Mouse (Mus musculus) heart, embryonic 15.5 days (tissue): ENCODE data around the gene Sh3rf1. TPM values are rescaled to one million over a fixed set of nuclear protein-coding genes. Genes with fewer than 3 reads are reported as not detected.

Experiments
- ATAC-seq: fragments of 200-750 bp; cut with Nextera tagmentation; replicated peaks from 2 replicates; pipeline ENCODE4 v1.8.0; 2017; ENCODE audit warnings: low read depth, moderate TSS enrichment; ENCODE audit not compliant: insufficient number of reproducible peaks, insufficient read depth, low FRiP score
- H3K27ac ChIP-seq: fragments of 300-500 bp; sonication (generic); 2 replicates; pipeline ENCODE4 v1.5.1; 2015; ENCODE audit warnings: mild to moderate bottlenecking, inconsistent platforms
- H3K27me3 ChIP-seq: fragments of 300-500 bp; sonication (generic); 2 replicates; pipeline ENCODE4 v1.6.1; 2015; ENCODE audit warnings: inconsistent platforms
- H3K36me3 ChIP-seq: fragments of 300-500 bp; sonication (generic); 2 replicates; pipeline ENCODE4 v1.6.1; 2015; ENCODE audit warnings: mild to moderate bottlenecking, inconsistent platforms
- H3K4me1 ChIP-seq: fragments of 300-500 bp; sonication (generic); replicated peaks from 2 replicates; pipeline ENCODE4 v1.6.1; 2015; ENCODE audit warnings: inconsistent platforms
- H3K4me2 ChIP-seq: fragments of 300-500 bp; sonication (generic); 2 replicates; pipeline ENCODE4 v1.6.1; 2015; ENCODE audit warnings: inconsistent platforms, mild to moderate bottlenecking, moderate library complexity
- H3K4me3 ChIP-seq: fragments of 300-500 bp; sonication (generic); 2 replicates; pipeline ENCODE4 v1.5.1; 2015; ENCODE audit warnings: mild to moderate bottlenecking, inconsistent platforms
- H3K9ac ChIP-seq: fragments of 300-500 bp; sonication (generic); 2 replicates; pipeline ENCODE4 v1.6.1; 2015; ENCODE audit warnings: mild to moderate bottlenecking, inconsistent platforms
- H3K9me3 ChIP-seq: fragments of 300-500 bp; sonication (generic); replicated peaks from 2 replicates; pipeline ENCODE4 v1.6.1; 2016; ENCODE audit warnings: inconsistent platforms
- WGBS: fragments of 180-500 bp; shearing (Covaris S2); methylation state at CpG from one replicate; pipeline ENCODE4 v1.1.7; 2015; ENCODE audit warnings: mixed read lengths; 5-methylcytosine and 5-hydroxymethylcytosine counted together
- polyA plus RNA-seq: library from polyadenylated mRNA; unstranded; fragments of >200 nt; fragmentation: Nextera tagmentation; extraction: Ambion mirVana; gene quantifications from 2 replicates; pipeline ENCODE4 v1.2.1, GENCODE M21; 2015

Sh3rf1 gene
- polyA plus RNA-seq, 1 experiment from 2014 or later: 4.8 TPM

DNA sequence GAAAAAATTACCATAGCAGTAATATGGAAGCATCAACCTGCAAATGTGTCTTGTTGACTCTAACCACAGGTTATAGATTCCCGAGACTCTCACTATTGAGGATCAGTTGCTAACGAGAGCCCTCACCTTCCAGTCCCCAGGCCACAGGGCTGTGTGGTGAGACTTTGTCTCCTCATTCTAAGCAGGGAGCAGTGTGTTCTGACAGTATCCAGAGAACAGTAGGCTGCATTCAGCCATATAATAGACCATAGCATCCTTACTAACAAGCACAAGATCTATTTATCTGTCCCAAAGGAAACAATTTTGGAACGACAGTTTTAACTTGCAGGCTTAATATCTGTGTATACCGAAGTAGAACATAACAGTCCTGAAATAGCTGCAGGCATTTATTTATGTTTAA lies 75.2 kb downstream of the Sh3rf1 start:
- no peak overlapping the region for H3K27ac ChIP-seq
- no peak overlapping the region for H3K4me2 ChIP-seq
- no peak overlapping the region for H3K4me3 ChIP-seq
- no peaks in the 10 kb centered on the region for H3K9me3 ChIP-seq
- H3K36me3 ChIP-seq: no peaks in the 10 kb centered on the region
- H3K9ac ChIP-seq: no peak overlapping the region
- WGBS: 67% methylated on average over 4 of the region's 4 CpGs
- H3K4me1 ChIP-seq: no peaks in the 10 kb centered on the region
- H3K27me3 ChIP-seq: no peaks in the 10 kb centered on the region
- no peak for ATAC-seq

DNA sequence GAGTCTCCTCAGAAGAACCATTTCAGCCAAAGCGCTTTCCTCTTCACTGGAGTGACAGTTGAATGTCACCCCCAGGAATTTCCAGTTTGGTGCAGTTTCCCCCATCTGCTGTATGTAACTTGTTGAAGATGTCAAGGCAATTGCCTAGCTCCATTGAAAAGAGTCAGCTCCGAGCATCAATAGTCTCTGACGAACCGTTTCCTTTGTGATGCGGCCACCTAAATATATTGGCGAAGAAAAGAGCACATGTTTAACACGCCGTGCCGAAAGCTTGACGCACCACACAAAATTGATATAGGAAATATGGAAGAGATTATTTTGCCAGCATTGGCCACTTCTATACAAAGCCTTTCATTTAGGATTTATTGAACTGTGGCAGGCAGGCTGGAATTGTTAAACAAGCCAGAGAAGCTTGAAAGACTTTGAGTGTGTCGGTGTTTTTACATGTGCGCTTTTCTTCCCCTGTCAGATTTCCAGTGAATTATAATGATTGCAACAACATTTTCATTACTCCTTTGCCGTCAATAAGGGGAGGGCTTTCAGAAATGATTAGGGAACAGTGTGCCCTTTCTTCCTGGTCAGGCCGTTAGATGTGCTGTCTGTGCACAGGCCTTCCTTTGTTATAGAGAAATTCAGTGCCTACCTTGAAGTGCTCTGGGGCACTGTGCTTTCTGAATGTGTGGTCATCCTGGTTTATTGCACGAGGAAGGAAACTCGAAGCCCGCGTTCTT lies 77.8 kb downstream of the Sh3rf1 start:
- ATAC-seq: no peak
- Histone ChIP-seq H3K36me3 (no peaks in the 10 kb centered on the region), H3K9ac (no peak overlapping the region), H3K4me1 (no peaks in the 10 kb centered on the region), H3K4me3 (no peak overlapping the region), H3K9me3 (no peaks in the 10 kb centered on the region), H3K27me3 (no peaks in the 10 kb centered on the region), H3K4me2 (no peak overlapping the region), H3K27ac (no peak overlapping the region)
- 81% methylated on average over 18 of the region's 18 CpGs for WGBS

DNA sequence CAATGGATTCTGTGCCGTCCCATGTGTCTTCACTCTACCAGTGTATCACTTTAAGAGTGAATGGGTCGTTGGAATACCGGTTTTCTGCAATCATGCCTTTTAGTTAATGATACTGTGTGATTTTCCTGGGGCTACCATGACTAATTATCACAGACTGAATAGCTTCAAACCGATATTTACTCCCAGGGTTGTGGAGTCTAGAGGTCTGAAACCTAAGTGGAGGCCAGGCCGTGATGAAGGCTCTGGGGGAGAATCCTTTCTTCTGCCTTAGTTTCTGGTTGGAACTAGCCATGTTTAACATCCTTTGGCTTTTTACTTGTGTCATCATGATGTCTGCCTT lies 78.3 kb downstream of the Sh3rf1 start:
- H3K9ac ChIP-seq: no peak overlapping the region
- WGBS: 82% methylated on average over 5 of the region's 5 CpGs
- H3K4me3 ChIP-seq: no peak overlapping the region
- H3K27me3 ChIP-seq: no peaks in the 10 kb centered on the region
- H3K27ac ChIP-seq: no peak overlapping the region
- no peaks in the 10 kb centered on the region for H3K36me3 ChIP-seq
- no peak for ATAC-seq
- H3K4me1 ChIP-seq: no peaks in the 10 kb centered on the region
- no peak overlapping the region for H3K4me2 ChIP-seq
- H3K9me3 ChIP-seq: no peaks in the 10 kb centered on the region

DNA sequence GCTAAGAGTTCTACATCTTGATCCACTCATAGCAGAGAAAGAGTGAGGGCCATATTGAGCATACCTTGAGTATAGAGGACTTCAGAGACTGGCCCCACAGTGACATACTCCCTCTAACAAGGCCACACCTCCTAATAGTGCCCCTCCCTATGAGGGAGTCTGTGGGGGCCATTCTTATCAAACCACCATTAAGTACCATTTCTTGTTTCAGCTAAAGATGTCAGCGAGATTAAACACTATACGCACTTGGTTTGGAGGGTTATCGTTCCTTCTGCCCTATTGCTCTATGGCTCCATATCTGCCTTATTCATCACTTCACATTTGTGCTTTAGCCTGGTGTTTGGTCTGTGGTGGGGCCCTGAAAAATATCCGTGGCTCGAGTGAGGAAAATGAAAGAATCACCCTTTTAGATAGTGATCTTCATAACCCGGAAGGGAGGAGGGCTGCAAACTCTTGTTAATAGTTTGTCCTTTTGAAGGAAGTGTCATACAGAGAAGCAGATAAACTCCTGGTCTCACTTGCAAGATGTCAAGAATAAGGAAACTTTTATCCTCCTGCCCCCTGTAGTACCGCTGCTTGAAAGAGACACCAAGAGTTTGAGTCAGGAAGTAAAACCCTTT lies 81.9 kb downstream of the Sh3rf1 start:
- 68% methylated on average over 7 of the region's 7 CpGs for WGBS

DNA sequence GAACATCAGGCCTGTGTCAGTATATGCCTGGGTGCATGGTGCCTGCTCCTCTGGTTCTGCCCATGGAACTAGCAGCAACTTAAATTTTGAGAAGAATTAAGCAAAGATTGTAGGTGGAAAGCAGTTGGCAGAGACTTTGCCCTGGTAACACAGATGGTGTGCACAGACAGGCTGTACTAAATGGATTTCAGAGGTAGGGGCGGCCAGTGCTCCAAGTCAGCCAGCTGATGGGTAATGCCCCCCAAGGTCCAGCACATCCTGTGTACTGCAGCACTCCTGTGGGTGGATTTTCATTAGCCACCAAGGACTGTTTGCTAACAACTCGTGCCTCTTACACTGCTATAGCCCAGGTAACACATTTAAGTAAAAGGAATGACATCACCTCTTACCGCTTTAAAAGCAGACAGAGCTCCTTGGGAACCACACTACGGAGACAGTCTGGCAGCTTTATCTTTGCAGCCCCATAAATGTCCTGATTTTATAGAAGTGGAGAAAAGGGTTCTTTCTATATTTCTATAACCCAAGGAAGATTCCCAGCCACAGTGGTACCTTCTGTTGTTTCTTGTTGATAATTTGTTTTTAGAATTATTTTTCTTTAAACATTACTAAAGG lies 82.9 kb downstream of the Sh3rf1 start:
- 79% methylated on average over 4 of the region's 4 CpGs for WGBS
- no peak for ATAC-seq
- no peaks in the 10 kb centered on the region for H3K9me3 ChIP-seq
- no peaks in the 10 kb centered on the region for H3K36me3 ChIP-seq
- H3K4me3 ChIP-seq: no peak overlapping the region
- no peak overlapping the region for H3K27ac ChIP-seq
- H3K9ac ChIP-seq: no peak overlapping the region
- 0 out of 2 replicates have a peak, but pooled peaks cover 6% of the 10 kb centered on the region for H3K4me1 ChIP-seq
- no peaks in the 10 kb centered on the region for H3K27me3 ChIP-seq
- H3K4me2 ChIP-seq: no peak overlapping the region

More for the DNA sequence above, 81.9 kb downstream of the Sh3rf1 start:
- Histone ChIP-seq H3K4me3 (no peak overlapping the region), H3K27ac (no peak overlapping the region), H3K4me2 (no peak overlapping the region), H3K9me3 (no peaks in the 10 kb centered on the region), H3K36me3 (no peaks in the 10 kb centered on the region), H3K27me3 (no peaks in the 10 kb centered on the region), H3K9ac (no peak overlapping the region), H3K4me1 (0 out of 2 replicates have a peak, but pooled peaks cover 2% of the 10 kb centered on the region)
- no peak for ATAC-seq

DNA sequence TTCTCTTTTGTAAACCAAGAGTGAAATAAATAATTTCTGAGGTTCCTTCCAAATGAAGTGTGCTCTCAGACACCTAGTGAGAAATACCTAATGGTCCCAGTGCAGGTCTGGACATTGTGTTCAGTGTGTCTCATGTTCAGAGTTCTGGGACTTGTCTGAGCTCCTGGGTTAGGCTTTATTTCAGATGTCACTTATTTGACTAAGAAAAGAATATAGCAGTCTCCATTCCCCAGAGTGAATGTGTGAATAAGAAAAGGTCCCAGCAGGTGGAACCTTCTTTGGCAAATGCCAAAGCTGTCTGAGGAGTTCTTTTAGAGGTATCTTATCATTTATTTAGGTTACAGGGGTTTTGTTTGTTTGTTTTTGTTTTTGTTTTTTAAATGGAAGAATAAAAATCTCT lies 85.2 kb downstream of the Sh3rf1 start:
- Histone ChIP-seq H3K9ac (no peak overlapping the region), H3K9me3 (no peaks in the 10 kb centered on the region), H3K27me3 (no peaks in the 10 kb centered on the region), H3K4me2 (no peak overlapping the region), H3K4me1 (0 out of 2 replicates have a peak, but pooled peaks cover 6% of the 10 kb centered on the region), H3K36me3 (no peaks in the 10 kb centered on the region), H3K4me3 (no peak overlapping the region), H3K27ac (no peak overlapping the region)
- ATAC-seq: no peak

DNA sequence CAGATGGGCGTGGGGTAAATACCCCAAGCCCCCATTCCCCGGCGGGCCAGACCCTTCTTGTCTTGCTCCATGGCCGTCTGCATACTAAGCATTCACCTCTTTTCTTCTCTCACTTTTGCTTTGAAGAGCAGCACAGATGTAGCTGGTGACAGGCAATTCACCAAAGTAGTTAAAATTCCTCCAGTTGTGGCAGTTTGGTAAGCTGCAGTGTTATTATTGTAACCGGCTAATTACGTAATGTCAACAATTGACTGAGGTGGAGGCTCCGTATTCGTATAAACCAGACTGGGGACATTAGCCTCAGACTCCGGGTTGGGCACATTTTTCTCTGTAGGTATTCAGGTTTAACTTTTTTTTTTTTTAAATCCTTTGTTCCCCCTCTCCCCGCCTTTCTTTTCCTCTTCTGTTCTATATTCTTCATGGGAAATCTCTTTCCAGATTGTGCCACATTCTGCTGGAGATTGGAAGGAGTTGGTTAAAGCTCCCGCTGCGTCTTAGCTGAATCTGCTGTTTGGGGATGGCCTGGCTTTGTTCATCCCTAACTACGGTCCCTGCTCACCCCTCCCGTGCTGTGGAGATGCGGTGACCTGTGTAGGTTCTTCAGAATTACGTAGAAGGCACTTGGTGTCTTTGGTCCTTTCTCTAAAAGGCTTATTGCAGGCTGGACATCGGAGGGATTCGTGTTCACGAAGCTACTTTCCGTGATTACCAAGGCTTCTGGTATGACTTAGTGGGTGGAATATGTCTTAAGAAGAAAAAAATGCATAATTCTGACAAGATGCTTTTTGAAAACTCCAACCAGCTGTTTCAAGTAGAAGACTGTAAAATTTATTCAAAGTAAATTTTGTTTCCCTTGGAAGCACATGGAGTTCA lies 86.1 kb downstream of the Sh3rf1 start:
- Histone ChIP-seq H3K9me3 (no peaks in the 10 kb centered on the region), H3K36me3 (no peaks in the 10 kb centered on the region), H3K27me3 (no peaks in the 10 kb centered on the region), H3K4me3 (no peak overlapping the region), H3K4me2 (no peak overlapping the region), H3K4me1 (0 out of 2 replicates have a peak, but pooled peaks cover 6% of the 10 kb centered on the region), H3K9ac (no peak overlapping the region), H3K27ac (no peak overlapping the region)
- 73% methylated on average over 20 of the region's 20 CpGs for WGBS
- ATAC-seq: no peak

DNA sequence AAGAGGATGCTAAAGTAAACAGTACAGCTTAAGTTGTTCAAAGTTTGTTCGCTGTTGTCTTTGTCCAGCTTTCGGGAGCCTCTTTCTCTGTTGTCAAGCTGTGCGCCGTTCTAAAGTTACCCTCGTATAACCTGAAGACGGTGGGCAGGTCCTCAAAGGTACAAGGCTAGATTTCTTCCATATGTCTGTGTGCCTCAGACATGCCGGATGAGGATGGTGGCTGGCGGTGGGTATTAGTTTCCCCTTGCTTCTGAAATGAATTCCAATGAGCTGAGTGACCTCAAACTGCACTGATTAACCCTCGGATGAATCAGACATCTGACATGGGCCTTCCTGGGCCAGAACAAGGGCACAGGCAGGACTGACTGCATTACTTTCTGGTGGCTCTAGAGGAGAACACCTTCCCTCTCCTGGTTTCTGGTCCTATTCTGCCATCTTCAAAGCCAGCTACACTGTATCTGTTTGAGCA lies 86.8 kb downstream of the Sh3rf1 start:
- Histone ChIP-seq H3K27me3 (no peaks in the 10 kb centered on the region), H3K36me3 (no peaks in the 10 kb centered on the region), H3K4me2 (no peak overlapping the region), H3K9me3 (no peaks in the 10 kb centered on the region), H3K4me1 (0 out of 2 replicates have a peak, but pooled peaks cover 6% of the 10 kb centered on the region), H3K27ac (no peak overlapping the region), H3K4me3 (no peak overlapping the region), H3K9ac (no peak overlapping the region)
- no peak for ATAC-seq
- WGBS: 66% methylated on average over 9 of the region's 9 CpGs

DNA sequence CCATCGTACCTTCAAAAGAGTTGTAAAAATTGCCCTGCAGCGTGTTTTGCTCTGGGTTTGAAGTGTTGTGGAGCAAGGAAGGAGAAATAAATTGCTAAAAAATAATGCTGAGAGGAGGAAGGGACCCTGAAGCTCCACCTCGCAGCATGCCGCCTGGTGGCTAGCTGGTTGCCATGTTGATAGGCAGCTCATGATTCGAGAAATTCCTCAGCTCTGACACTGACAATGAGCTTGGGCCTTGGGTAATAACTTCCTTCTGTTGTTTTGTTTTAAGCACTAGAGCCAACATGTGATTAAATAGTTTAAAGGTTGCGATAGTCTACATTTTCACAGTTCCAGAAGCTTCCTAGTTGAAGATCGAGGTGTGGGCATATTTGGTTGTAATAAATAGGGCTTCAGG lies 89.3 kb downstream of the Sh3rf1 start:
- H3K4me2 ChIP-seq: no peak overlapping the region
- H3K27me3 ChIP-seq: no peaks in the 10 kb centered on the region
- H3K27ac ChIP-seq: no peak overlapping the region
- no peaks in the 10 kb centered on the region for H3K9me3 ChIP-seq
- no peak overlapping the region for H3K4me3 ChIP-seq
- no peaks in the 10 kb centered on the region for H3K36me3 ChIP-seq
- 0 out of 2 replicates have a peak, but pooled peaks cover 8% of the 10 kb centered on the region for H3K4me1 ChIP-seq
- 79% methylated on average over 7 of the region's 7 CpGs for WGBS
- no peak overlapping the region for H3K9ac ChIP-seq
- no peak for ATAC-seq

DNA sequence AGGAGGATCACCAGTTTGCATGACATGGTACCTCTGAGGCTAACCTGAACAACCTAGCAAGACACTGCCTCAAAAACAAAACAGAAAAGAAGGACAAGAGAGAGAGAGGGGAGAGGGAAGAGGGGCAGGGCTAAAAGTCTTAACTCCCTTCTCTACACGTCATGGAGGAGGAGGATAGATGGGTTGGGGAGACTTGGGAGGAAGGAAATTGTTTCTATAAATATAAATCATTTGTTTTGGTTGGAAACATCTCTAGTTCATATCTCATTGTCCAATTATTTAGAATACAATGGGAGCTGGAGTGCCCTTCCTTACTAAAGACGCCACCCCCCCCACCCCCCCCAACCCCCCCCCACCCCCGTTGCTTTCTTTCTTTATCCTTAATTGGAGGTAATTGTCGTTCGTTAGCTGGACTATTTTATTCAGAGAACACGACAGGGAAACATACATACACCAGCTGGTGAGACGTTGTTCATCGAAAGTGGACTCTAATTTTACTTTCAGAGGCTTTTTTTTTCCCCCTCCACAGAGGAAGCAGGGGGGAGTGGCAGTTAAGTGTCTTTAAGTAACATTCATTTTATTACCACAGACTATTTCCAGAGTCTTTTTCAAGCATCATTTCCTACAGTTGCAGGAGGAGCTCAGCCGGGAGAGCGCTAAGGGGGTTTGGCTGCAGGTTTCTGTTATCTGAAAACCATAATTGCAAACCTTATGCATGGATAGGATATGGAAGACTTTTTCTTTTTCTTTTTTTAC lies 92.5 kb downstream of the Sh3rf1 start:
- H3K4me2 ChIP-seq: no peak overlapping the region
- 0 out of 2 replicates have a peak, but pooled peaks cover 4% of the 10 kb centered on the region for H3K4me1 ChIP-seq
- H3K36me3 ChIP-seq: no peaks in the 10 kb centered on the region
- no peak for ATAC-seq
- no peak overlapping the region for H3K4me3 ChIP-seq
- 63% methylated on average over 10 of the region's 10 CpGs for WGBS
- H3K27ac ChIP-seq: peak overlapping the region; percentile 47
- H3K9ac ChIP-seq: no peak overlapping the region
- no peaks in the 10 kb centered on the region for H3K27me3 ChIP-seq
- no peaks in the 10 kb centered on the region for H3K9me3 ChIP-seq
